Mouse (Mus musculus) regulatory T cell (primary cell): ENCODE data around the gene Fcho1.
"Not testable (repeated sequence)": the region's sequence is repeated elsewhere in the genome, so short reads cannot be mapped to it uniquely, and the experiment has no call there.

Experiments
- in situ Hi-C: fragments of 300-600 bp; cut with MboI, MseI; formaldehyde crosslinking; loops from one replicate; pipeline ENCODE4 v1.15.1; 2025; ENCODE audit warnings: high pct_unique_total_duplicates

Fcho1 gene

GRCm38 (mm10) chr8:71725122-71725924 lies at the start of gene Fcho1:
TSS of gene Fcho1 (minus strand) at chr8:71725716.
- in situ Hi-C loops: no loop called here

GRCm38 (mm10) chr8:71771336-71771735 lies 45.8 kb upstream of the Fcho1 start:
- in situ Hi-C loops: no loop called here

- in situ Hi-C loops: no loop called here
Observed at GRCm38 (mm10) chr8:71758816-71759215, 33.3 kb upstream of the Fcho1 start.

GRCm38 (mm10) chr8:71752881-71753552 lies 27.5 kb upstream of the Fcho1 start:
- in situ Hi-C loops: not testable (repeated sequence)

DNA sequence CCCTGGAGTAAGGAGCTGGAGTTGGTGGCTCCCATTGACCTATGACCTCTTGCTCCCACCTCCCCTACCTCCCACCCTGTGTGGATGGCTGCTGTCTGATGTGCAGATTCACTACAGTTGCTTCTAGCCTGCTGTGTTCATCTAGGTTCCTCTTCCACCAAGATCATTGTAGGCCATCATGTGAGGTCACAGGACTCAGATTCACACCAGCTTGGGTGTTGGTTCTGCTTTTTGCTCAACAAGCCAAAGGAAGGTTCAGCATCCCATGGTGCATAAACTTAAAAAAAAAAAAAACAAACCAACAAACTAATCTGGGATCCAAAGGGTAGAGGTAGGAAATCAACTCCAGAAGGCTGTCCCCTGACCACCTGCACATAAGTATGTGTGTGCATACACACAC lies 26.7 kb upstream of the Fcho1 start:
- in situ Hi-C loops: not testable (repeated sequence)

GRCm38 (mm10) chr8:71751337-71751886 lies 25.9 kb upstream of the Fcho1 start:
- in situ Hi-C loops: not testable (repeated sequence)

DNA sequence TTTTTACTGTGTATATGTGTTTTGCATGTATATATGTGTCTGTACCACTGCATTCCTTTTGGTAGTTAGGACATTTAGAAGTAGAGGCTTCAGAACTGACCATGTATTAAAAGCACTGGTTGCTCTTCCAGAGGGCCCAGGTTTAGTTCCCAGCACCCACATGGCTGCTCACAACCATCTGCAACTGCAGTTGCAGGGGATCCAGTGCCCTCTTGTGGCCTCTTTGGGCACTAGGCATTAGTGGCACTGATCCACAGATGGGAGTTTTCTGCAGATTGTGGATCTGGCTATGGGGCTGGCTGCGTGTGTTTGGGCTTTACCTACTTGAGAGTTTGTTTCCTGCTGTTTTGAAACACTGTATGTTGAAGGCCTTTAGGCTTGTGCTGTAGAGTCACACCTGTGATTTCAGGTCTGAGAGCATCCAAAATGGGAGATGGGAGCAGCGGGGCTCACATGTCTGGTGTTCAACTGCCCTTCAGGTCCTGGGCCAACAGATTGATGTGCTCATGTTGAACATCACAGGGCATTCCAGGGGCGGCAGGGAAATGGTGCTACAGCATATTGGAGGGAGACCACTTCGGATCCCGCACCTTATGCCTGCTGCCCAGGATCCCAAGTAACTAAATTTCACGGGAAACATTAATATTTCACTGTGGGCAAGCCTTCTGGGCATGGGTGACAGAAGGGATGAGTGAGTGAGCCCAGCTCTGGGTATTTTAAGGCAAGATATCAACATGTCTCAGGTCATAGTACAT lies 24.0 kb upstream of the Fcho1 start:
- in situ Hi-C loops: not testable (repeated sequence)

DNA sequence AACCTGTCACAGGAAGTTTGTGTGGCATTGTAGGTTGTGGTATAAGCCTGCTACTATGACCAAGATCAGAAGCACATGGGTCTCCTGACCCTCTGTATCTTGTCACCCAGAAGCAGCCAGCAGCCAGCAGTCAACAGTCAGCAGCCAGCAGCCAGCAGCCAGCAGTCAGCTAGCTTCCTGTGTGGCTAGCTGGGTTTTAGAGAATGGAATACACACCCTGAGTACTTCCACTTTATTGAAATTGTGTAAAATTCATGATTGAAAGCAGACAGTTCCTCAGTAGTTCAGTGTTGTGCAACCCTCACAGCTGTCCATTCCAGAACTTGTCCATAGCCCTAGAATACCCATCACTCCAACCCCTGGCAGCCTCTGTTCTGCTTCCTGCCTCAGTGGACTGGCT lies 21.6 kb upstream of the Fcho1 start:
- in situ Hi-C loops: not testable (repeated sequence)

DNA sequence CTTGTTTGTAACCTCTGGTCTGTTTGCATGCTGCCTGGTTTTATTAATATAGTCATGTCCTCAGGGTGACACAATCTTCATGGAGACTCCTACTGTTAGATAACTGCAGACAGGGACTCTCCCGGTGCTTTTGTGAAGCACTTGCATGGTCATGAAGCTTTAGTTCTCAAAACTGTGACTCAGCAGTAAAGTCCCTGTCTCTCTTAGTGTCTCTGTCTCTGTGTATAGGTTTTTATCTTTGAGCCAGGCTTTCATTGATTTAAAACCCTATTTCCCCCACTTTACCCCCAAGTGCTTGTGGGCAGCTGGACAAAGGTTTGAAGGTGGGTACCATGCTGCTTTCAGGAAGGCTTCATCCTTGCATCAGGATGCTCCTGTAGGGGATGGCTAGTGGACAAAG lies 19.8 kb upstream of the Fcho1 start:
- in situ Hi-C loops: no loop called here

- in situ Hi-C loops: loop anchor here (5.0 kb wide), 1 partner anchor 465 kb away; no protein-coding TSS in a partner anchor
Observed at GRCm38 (mm10) chr8:71742783-71743182, 17.3 kb upstream of the Fcho1 start.

DNA sequence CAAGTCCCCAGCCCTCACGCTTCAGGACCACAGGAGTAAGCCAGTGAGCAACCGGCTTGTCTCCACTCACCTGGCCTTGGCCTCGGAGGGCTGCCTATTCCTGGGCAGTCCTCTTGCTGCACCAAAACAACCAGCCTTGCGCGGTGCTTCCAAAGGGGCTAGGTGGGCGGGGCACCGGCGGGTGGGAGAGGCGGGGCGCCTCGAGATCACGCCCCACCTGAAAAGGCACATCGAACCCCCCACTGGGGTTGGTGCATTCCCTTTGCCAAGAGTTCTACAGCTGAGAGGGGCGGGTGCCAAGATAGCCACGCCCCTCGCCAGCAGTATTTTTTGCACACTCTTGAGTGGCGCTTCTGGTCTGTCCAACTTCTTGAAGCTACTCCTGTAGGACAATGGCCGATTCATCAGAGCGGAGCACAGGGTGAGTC lies 16.2 kb upstream of the Fcho1 start:
- in situ Hi-C loops: loop anchor here (5.0 kb wide), 1 partner anchor 464 kb away; no protein-coding TSS in a partner anchor

- in situ Hi-C loops: loop anchor here (5.0 kb wide), 1 partner anchor 464 kb away; no protein-coding TSS in a partner anchor
Observed at GRCm38 (mm10) chr8:71741226-71741625, 15.7 kb upstream of the Fcho1 start.

GRCm38 (mm10) chr8:71738316-71738715 lies 12.8 kb upstream of the Fcho1 start:
- in situ Hi-C loops: not testable (repeated sequence)

DNA sequence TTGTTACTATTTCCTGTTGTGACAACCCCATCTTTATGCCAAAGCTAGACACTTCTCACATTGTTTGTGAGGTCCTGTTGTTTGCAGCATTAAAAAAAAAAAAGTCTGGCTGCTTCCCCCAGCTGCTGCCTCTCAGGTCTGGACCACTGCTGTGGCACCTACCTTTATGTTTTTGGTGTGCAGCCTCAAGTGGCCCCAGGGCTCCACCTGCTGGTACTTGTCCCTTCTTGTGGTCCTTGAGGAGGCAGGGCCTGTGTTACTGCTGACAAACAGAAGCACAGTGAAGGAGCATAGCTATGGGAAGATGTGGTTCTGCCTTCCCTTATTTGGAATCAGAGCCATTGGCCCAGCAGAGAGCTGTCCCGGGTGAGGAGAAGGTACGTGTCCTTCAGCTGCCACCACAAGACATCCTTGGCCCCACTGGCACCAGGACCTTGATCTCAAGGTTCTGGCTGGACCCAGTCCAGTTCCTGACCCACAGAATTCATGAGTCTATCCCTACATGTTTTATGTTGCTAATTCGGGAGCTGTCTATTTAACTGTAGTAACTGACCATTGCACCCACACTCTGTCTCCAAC lies 6.2 kb upstream of the Fcho1 start:
- in situ Hi-C loops: no loop called here

- in situ Hi-C loops: no loop called here
Observed at GRCm38 (mm10) chr8:71728826-71729620, 3.5 kb upstream of the Fcho1 start.

GRCm38 (mm10) chr8:71728240-71728785 lies 2.8 kb upstream of the Fcho1 start:
- in situ Hi-C loops: no loop called here

GRCm38 (mm10) chr8:71724389-71724788 lies 1.1 kb downstream of the Fcho1 start:
- in situ Hi-C loops: no loop called here

DNA sequence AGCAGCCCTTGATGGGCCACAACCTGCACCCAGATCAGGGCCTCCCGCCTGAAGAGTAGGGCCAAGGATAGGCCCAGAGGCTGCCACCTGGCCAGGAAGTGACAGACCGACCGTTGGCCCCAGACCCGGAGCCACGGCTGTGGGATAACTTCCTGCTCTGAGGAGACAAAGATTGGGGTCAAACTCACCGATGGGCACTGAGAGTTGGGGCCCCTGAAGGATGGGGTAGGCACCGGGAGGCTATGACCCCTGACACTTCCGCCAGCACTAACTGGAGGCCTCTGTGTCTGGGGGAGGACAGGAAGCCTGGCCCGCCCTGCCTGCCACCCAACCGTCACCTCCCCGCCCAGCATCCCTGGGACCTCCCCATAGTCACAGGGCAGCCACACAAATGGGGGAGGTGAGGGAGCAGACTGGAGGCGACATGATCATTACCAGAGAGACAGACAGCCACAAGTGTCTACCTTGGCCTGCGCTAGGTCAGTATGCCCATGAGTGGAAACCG lies 2.4 kb downstream of the Fcho1 start:
- in situ Hi-C loops: no loop called here

DNA sequence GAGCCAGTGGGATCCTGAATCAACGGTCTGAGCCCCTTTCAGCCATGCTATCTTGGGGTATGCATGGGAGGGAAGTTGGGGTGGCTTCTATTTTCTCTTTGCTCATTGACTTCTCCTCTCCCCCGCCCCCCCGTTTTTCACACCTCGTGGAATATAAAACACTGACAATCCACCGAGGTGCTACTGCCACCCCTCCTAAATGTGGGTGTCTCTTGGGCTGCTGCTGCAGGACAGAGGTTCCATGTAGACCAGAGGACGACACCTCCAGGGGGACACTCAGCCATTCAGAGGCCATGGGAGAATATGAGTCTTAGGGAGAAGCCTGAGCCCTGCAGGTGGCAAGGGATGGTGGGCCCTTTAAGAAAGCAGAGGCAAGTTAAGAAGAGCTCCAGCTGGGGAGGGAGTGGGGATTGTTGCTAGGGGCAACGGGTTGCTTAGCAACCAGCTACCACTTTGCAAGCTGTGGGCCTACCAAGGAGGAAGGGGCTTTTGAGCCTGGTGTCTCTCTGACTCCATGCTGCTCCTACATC lies 5.5 kb downstream of the Fcho1 start:
- in situ Hi-C loops: no loop called here

DNA sequence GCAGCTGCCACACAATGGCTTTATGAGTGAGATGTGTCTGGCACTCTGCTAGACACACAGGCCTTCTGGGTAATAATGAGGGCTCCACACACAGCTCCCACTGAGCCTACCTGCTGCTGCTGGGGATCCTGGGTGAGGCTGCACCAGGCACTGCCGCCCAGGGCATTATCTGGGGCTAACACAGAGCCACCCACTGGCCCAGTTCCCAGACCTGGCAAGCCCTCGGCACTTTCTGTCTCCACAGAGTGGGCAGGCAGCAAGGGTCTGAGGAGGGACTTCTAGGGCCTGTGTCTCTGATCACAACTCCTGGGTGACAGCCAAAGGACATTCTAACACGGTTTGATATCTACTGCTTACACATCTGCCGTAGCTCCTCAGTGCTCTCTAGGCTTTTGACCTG lies 6.3 kb downstream of the Fcho1 start:
- in situ Hi-C loops: no loop called here
